Mouse (Mus musculus) induced T-regulatory cell, adult 2 months (primary cell): ENCODE results near the gene Ablim1.
"Not testable (repeated sequence)": the region's sequence is repeated elsewhere in the genome, so short reads cannot be mapped to it uniquely, and the experiment has no call there.

Experiments
- DNase-seq: peaks from one replicate; pipeline ENCODE4 v3.0.0-alpha.2; 2012; ENCODE audit warnings: low read depth

Ablim1 gene

DNA sequence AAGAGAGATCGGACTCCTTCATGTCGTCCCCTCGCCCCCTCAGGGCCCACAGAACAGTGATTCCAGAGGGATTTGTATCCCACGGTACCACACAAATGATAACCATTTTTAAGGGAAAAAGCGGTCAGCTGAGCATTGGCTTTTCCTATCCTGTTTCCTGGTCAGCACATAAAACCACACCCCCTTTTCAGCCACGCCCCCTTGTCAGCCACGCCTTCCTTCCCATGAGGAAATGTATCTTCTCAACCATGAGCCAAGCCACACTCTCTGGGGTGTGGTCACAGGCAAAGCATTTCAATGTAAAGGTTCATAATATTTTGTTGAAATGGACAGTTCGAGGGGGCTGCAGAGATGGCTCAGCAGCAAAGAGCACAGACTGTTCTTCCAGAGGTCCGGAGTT is 163.2 kb downstream of the Ablim1 start:
- DNase-seq = no peak

DNA sequence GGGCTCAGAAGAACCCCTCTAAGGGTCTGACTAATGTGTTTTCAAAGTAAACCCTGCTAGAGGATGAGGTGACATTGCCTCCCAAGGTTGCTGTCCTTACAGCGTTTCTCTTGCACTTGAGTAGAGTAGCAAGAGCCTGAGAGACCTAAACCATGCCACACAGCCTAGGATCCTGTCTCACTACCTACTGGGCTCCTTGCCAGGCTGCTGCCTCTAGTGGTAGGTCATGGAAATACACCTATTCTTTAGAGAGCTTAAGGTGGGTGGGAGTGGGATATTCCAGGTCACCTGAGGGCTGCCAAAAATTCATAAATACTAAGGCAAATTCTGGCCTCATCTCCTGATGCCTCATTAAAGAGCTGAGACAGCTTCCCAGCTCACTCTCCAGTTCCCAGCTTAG is 164.4 kb downstream of the Ablim1 start:
- peak; percentile 82 for DNase-seq

DNA sequence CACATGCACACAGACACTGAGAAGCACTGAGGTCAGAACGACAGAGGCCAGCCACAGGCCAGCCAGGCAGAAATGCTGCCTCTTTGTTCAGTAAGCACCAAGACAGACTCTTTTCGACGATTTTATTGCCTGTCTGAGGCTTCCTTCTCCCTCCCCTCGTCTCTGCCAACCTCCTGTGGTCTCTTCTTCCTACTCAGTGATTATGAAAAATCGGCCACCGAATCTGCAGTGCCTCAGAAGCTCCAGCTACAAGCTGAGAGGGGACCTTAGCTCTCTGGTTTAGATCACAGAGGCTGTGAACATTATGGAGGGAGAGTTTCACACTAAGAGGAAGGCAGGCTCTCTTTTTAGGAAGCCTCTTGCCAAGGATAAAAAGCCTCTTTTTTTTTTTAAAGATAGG is 167.0 kb downstream of the Ablim1 start:
- no peak for DNase-seq

DNA sequence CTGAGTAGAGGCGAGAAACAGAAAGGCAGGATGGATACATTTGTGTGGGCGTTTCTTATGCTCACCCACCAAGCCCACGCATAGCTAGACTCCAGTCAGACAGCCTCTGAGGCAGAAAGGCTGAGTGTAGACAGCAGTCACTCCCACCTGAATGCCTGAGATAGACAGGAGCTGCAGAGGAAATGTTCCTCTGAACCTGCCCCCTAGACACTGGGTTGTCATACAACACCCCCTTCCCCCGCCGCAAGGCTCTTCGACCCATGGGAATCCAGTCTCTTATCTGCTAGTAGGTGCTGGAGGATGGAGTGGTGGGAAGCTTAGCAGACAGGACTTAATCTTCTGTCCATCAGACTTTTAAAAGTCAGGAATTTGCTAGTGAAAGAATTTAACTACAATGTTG is 167.8 kb downstream of the Ablim1 start:
- DNase-seq = no peak

DNA sequence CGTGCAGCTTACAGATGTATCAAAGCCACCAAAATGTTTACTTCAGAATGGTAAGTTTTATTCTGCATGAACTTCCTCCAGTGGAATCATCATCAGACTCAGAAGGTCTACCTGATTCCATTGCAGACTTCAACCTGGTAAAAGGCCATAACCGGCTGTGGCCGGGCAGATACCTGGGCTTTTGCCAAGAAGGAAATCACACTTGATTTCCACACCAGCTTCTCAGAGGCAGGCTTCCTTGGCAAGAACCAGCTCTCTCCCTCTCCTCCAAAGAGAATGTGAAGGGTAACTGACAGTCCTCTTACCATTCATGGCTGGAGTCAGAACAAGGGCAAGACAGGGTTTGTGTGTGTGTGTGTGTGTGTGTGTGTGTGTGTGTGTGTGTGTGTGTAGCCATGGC is 171.1 kb downstream of the Ablim1 start:
- no peak for DNase-seq

DNA sequence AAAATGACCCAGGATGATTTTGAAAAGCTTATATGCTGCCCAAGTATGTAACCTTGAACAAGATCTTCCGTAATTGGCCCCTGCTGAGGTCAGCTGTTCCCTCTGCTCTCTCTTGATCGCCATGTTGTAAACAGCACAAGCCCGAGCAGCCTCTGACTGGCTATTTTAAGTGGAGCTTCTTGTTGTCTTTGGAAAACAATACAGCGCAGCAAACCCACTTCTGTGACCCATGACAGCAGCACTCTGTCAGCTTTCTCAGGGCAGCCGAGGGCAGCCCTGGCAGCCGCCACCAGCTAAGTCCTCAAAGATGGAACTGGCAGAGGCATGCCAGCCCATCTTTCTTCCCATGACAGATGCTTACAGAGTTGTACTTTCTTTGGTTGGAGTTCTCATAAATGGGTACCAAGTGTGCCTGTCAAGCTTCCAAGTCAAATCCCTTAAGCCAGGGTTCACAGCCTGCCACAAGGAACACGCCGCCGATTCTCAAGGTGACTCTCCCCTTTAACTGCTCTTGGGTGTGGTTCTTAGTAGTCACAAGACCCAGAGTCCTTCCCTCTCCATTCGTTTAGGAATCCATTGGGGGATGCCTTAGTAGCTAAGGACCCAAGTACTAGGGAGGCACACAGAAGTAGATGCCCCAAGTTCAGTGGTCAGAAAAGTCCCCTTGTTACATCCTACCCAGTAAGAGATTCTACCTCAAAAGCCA is 172.8 kb downstream of the Ablim1 start:
- DNase-seq = no peak

DNA sequence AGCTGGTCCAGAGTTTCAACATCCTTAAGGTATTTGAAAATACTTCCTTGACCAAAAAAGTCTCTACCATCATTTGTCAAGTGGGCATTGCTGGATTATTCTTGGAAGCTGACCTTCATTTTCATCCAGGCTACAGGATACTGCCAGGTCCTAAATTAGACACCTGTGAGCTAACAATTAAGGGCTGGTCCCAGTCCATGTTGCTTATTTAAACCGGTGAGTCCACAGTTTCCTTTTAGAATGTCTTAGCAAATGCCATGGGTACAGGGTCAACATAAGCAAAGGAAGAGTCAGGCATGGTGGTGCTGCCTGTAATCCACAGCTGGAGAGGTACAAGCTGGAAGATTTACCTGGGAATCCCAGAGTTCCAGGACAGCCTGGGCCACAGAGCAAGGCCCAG is 173.8 kb downstream of the Ablim1 start:
- DNase-seq = no peak

DNA sequence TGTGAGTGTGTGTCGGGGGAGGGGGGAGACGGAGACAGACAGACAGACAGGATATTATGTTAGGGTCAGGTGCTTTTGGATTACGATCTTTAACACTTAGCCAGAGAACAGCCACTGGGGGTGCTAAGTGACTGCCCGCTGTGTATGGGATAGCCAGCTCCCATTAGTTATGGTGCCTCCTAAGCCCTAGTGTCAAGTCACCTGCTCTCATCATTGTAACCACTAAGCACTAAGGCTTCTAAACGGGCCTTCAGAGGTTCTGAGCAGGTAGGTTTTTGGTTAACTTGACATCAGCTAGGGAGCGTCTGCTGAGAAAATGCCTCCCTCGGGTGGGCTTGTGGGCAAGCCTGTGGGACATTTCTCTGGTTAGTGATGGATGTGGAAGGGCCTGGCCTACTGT is 174.6 kb downstream of the Ablim1 start:
- DNase-seq = no peak

DNA sequence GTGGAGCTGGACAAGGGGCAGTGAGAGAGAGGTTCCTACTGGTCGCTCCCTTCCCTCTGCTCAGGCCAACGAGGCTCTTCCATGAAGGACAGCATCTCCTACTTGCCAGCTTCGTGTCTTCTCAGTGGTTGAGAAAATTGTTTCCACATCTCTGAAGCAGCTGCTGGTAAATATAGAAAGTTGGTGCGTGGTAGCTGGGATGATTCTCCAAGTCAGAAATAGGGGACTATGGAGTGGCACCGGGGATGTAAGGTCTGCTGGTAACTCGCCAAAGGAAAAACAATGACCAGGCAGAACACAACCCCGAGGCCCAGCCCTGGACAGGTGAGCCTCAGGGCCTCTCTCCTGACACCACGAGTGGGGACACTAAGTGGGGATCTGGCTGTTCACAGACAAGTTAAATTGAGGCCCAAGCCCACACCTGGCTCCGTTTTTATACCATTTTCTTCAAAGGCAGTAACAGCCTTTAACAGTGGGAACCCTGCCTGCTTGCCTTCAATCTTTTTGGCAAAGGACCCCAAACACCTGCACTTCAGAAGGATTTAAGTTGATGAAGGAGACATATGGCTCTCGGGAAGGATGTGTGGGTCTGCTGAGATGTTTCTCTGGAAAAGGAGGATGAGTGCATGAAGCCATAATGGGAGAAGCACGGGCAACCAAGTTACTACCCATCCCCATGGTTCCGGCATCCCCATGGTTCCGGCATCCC is 175.7 kb downstream of the Ablim1 start:
- DNase-seq = no peak

DNA sequence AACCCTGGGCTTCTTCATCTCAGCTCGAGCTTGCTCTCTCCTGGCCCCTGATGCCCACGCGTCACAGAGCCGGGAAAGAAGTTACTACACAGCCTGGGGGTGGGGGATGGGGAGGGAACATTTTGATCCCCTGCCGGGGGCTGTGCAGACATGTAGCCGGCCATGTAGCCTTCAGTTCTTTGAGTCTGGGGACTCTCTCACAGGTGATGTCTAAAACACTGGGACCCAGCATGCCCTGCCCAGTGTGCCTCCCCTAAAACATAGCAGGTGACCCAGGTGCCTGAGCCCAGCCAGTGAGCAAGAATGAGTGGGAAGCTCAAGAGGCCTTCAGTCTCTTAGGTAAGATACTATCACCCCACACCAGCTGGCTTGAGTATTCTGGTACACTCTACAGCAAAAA is 176.2 kb downstream of the Ablim1 start:
- no peak for DNase-seq

DNA sequence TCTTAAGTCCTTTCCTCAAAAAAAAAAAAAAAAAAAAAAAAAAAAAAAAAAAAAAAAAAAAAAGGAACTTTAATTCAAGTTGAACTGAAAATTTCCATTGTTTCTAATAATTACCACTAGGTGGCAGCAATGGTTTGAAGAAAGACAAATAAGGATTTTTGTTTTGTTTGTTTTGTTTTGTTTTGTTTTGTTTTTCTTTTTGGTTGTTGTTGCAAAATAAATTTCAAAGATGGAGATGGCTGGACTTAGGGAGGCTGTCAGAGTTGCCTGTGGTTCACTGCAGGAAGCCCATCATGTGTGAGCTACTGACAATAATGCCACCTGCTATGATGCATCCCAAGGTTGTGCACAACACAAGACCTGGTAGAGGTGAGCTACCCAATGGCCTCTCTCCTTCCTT is 176.7 kb downstream of the Ablim1 start:
- peak; percentile 63 for DNase-seq

DNA sequence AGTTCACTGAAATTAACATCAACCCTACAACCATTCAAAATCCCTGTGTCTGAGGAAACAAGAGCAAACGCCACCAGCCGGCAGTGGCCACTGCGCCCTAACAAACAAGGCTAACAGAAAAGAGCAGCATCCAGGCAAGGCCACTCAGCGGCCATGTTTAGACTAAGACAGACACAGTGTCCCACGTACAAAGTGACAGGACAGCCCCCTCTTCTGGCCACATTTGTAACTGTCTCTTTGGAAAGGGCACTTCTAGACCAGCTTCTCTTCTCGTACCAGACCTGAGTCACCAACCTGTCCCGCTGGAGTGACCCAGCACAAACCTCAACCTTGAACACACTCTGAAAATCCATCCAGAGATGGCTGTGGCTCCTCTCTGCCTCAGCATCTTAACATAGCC is 178.5 kb downstream of the Ablim1 start:
- DNase-seq = peak; percentile 93

DNA sequence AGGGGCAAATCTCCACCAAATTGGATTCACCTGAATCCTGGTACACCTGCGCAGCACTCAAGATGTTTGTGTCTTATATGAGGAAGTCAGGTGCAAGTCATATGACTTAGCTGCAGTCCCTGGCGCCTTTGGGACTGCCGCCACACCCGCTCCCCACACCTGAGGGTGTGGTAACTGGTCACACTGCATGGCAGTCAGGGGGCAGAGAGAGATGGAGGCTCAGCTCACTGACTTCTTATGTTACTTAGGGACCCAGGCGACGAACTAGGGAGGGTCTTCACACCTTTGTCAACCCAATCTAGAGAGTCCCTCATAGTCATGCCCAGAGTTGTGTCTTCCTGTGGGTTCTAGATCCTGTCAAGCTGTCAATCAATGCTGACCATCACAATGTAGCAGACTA is 179.1 kb downstream of the Ablim1 start:
- not testable (repeated sequence) for DNase-seq

DNA sequence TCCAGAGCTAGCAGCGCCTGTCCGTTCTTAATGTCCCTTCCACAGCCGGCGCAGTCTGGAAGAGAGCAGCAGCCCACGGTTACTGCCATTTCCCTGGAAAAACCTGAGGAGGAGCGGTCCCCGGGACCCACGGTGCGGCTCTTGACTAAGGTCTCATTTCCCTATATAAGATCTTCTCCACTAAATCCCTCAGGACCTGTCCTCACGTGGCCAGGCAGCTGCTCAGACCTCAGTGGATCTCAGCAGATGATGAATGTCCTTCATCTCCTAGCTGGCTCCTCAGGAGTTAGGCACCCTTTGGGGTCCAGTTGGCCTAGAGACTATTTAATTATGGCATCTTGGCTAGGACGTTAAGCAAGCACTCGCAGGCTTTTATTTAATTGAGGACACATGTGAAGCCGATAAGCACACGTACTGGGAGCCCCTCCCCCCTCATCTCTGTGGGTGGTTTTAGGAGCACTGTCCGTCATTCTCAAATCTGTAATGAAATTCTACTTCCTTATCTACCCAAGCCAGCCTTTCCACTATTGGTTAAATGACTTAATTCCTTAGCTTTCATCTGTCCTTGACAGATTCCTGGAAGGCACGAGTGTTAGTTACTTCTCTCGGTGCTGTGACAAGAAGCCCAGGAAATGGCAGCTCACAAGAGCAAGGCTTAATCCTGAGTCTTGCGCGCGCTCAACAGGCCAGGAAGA is 179.9 kb downstream of the Ablim1 start:
- DNase-seq = peak; percentile 15

DNA sequence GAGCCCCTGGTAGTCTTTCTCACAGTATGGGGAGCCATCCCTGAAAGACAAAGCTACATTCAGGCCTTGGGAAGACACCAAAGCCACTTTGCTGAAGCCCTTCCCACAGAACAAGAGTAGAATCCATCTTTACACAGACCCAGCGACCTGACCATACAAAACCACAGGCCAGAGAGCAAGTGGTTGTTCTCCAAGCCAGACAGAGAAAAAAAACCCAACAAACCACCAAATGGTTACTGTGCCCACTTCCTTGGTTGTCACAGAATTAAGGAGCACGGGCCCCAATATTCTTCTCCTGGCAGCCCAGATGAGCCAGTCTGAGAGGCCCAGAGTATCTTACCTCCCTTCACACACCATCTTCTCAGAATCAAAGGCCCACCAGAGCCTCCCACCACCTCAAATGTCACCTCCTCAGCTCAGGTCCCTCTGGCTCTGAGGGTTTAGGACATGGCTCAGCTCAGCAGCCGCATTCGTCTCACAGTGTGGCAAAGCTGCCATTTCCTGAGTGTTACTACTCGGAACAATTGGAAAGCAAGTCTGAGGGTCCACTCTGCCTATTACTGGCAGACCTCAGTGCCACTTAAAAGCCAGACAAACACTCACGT is 181.7 kb downstream of the Ablim1 start:
- no peak for DNase-seq

DNA sequence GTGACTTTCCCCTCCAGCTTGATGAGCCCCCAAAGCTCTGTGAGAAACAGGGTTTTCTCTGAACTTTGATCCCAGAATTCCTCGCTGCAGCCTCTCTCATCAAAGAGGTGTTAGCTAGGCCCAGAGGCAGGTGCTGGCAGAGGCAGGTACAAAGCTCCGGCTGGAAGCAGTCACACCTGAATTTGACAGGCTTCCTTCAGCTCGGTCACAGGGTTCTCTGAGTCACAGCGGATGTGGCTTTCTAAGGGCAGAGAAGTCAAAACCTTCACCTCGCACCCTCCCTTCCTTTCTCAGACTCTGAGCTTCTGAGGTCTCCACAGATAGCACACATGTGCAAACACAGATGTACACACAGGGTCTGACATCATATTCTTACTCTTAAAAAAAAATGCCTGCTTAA is 182.4 kb downstream of the Ablim1 start:
- peak; percentile 95 for DNase-seq

DNA sequence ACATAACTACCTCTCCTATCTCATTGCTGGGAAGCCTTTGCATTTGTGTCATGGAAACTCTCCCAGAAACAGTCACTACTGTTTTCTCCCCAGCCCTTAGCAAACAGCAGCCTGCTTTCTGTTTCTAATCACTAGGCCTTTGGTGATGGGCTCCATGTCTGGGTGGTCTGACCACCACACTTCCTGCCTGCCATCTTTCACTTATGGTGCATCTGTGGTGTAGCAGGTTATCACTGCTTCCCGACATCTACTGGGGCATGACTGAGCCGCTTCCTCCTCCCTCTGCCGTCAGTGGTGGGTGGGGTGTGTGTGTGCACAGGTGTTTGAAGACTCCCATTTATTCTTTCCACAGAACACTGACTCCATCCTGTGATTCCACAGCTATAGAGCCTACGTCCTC is 183.4 kb downstream of the Ablim1 start:
- peak; percentile 91 for DNase-seq

DNA sequence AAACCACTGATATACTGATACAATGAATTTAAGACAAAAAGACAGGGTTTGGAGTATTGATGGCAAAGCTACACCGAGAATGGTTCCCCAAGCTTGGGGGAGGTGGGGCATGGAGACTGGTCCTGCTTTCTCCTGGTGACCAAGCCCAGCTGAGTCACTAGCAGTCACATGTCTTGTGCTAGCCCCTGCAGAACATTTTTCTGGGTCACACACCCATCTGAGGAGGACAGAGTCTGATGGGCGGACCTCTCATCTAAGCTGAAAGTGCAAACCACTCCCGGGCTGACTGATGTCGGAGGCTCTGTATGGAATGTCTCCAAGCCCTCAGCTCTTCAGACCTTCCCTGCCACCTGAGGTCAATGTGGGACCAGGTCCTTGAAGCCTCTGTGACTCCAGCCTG is 184.1 kb downstream of the Ablim1 start:
- no peak for DNase-seq

DNA sequence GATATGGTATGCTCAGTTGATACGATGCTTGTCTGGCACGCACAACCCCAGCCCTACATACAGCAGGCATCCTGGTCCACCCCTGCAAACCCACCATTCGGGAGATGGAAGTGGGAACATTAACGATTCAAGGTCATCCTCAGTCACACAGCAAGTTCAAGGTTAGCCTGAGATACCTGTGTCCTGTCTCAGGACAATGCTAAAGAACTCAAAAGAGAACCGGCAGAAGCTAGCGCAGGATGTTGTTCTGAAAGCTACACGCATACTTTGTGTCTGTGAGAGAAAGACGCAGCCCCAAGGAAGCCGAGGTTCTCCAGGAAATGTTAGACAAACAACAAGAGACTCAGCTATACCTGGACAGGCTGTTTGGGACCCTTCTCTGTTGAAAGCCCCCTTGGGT is 185.0 kb downstream of the Ablim1 start:
- peak; percentile 51 for DNase-seq

DNA sequence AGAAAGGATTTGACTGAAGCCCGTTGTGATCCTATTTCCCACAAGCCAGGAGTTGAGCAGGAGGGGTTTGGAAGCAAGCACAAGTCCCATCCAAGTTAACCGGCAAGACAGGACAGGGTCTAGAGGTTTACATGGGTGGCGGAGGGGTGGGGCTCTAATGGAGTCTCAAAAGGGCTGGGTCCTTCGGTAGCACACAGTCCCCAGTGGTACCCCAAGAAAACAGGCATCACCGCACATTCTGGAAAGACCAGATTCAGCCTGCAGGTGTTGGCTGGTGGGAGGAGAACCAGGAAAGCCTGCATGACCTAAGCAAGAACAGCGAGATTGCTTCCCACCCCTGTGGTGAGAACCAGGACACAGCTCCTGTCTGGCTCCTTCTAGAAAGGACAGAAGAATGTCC is 186.7 kb downstream of the Ablim1 start:
- DNase-seq = no peak

DNA sequence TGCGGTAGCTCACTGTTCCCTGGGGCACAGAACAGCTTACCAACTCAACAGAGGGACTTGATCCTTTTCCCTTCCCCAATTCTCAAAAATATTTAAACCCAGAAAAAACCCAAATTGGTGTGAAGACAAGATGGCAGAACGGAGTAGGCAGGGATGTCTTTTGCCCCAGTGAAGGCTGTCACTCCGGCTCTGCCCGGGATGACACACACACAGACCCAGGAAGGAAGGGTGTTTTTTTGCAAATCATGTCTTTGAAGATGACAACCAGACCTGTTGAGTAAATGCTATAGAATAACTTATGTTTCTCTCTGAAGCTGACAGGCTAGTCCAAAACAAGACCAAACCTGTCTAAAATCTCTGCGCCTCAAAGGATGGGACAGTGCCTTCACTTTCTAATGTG is 187.2 kb downstream of the Ablim1 start:
- DNase-seq = no peak

DNA sequence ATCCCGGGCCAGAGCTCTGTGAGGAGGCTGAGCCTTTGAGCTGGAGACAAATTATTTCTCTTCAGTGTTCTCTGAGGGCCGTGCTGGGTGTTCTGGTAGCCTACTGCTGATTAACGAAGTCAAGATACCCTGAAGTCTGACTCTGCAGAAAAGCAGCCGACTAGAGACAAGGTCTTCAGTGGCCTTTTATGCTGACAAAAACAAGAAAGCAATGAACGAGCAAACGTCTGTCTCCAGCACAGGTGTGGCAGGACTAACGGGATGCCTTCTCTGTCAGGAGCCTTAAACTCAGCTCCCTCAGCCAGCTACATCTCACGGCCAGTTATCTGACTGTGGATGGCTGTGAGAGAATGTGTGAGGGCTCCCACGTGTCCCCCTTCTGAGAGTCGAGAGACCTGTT is 187.8 kb downstream of the Ablim1 start:
- no peak for DNase-seq

DNA sequence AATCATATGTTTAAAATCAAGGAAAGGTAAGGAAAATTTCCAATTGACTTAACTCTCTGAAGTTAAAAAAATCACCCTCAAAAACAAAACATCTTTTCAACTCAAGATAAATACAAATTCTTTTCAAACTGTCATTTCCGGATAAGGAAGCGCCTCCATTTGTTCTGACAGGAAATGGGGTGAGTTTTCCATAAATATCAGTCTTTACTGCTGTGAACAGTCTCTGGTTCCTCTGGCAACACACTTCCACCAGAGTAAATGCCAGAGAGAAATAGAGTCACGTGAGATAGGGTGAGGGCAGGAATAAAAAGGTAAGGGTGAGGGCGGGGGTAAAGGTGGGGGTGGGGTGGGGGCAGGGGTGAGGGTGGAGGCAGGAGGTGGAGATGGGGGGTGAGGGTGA is 189.8 kb downstream of the Ablim1 start:
- DNase-seq = peak; percentile 40
